Mouse (Mus musculus): ENCODE measurements around the gene C1qb. TPM values are rescaled to one million over a fixed set of nuclear protein-coding genes. Genes with fewer than 3 reads are reported as not detected.

C1qb gene
- total RNA-seq (2023), result 8.6 TPM

GRCm38 (mm10) chr4:136886101-136886500 is at the start of gene C1qb:
TSS of gene C1qb (minus strand) at chr4:136886187.

DNA sequence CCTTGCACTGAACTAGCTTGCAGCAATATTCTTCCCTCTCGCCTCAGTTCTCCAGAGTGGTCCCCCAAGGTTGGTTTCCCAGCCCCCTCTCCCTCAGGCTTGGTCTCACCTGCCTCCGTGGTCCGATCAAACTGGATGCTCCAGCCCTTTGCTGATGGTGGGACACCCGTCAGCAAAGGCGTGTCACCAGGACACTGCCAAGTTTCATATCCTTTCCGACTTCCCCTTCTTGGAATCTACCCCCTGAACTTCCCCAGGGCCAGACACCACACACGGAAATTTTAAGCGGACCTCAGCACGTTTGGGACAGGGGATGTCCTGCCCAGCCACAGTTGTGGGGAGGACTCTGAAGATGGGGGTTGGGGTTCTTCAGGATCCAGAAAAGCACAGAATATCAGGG is 12.7 kb upstream of the C1qb start, which contains the start of gene C1qa:
Gene C1qa, minus strand, starts transcription at position 167 of the 400 bp plus-strand sequence.

DNA sequence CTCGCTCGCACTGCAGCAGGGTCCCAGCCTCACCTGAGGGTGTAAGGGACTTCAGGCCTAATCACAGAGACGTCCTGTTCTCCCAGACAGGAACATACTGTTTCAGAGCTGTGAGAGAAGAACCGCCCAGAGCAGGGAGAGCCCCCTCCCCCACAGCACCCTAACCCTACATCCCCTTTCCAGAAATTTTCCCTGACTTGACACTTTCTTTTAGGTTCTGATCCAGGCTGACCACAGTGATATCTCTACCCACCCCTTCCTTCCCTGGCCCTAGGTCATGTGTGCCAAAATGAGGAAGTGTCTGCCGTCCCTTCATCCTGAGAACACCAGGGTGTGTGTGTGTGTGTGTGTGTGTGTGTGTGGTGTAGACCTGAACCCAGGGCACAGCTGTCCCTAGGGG is 6.8 kb upstream of the C1qb start, which contains the start of gene C1qc:
Gene C1qc, minus strand, starts transcription at position 255 of the 400 bp plus-strand sequence.

DNA sequence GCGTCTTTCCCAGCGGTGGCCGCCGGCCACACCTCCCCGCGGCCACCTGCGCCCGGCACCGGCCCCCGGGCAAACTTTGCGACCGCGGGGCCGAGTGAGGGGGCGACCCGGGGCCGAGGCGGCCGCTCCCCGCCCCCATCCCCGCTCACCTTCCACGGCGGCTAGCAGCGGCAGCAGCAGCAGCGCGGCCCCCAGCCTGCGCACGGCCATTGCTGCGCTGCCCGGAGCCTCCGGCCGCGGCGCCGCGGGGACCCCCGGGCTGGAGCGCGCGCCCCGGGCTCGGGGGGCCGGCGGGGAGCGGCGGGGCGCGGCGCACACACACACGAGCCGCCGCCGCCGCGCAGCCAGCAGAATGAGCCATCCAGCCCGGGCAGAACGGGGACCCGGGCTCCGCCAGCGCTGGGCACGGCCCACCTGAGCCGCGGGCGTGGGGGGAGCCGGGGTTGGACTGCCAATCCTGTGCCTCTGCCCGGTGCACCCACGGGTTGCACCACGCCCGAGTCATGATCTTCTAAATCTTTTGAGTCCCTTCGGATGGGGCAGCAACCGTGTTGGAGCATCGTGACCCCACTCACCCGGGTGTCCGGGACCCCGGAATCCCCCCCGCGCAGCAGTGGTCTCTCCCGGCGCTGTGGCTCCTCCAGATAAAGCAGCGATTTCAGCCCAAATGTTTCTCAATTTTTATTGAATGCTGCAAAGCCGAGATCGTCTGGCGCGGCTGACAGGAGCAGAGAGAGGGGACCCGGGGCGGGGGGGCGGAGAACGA is 50.2 kb downstream of the C1qb start, which contains the start of gene Ephb2:
Gene Ephb2, minus strand, starts transcription at position 368 of the 766 bp plus-strand sequence.

Other genes starting within 250 kb of the C1qb start
- not detected for gene Ephb2, start 50.2 kb downstream of the C1qb start, total RNA-seq (2023)
- 4.9 TPM for gene C1qc, start 6.9 kb upstream of the C1qb start, total RNA-seq (2023)
- gene C1qa, start 12.6 kb upstream of the C1qb start, total RNA-seq (2023), result 5.1 TPM
- not detected for gene Epha8, start 70.6 kb upstream of the C1qb start, total RNA-seq (2023)
- 28.1 TPM for gene Zbtb40, start 162.6 kb upstream of the C1qb start, total RNA-seq (2023)